ENCODE assay signal across 35 mouse cellular contexts in genomic region chr5:142707709-142708108, GRCm38 (mm10). TPM values are rescaled to one million over a fixed set of nuclear protein-coding genes. Genes with fewer than 3 reads are reported as not detected.
"Had no signal": no experiment of that assay in that cellular context is flagged by ENCODE, and none has a peak within 500 bp of the region (broad histone marks: within the 10 kb centered on the region; RNA-seq: fewer than 3 reads in every experiment).

No protein-coding gene starts in this region.

- DNase-seq: left cerebral cortex, postnatal 4 days; liver; liver, embryonic 13.5 days; liver, postnatal 0 days; lung, adult 18-20 months; lung, adult 2 months; lung, embryonic 14.5 days; lung, postnatal 10 days; lung, postnatal 14 days; lung, postnatal 36 days; lung, postnatal 4 days had no signal

- H3K27ac ChIP-seq: limb, embryonic 10.5 days; limb, embryonic 12.5 days; limb, embryonic 13.5 days; limb, embryonic 15.5 days; liver, embryonic 12.5 days; liver, embryonic 13.5 days; liver, embryonic 14.5 days; liver, embryonic 15.5 days; lung, embryonic 15.5 days; macrophage; midbrain, embryonic 10.5 days; midbrain, embryonic 12.5 days; midbrain, embryonic 13.5 days; midbrain, embryonic 15.5 days; neural tube, embryonic 12.5 days; neural tube, embryonic 13.5 days had no signal

- H3K9ac ChIP-seq: limb, embryonic 12.5 days; limb, embryonic 13.5 days; limb, embryonic 15.5 days; liver, embryonic 12.5 days; liver, embryonic 13.5 days; liver, embryonic 14.5 days; liver, embryonic 15.5 days; liver, postnatal 0 days; lung, embryonic 14.5 days; lung, embryonic 15.5 days; midbrain, embryonic 12.5 days; midbrain, embryonic 13.5 days; midbrain, embryonic 15.5 days; neural tube, embryonic 12.5 days; neural tube, embryonic 13.5 days had no signal

- H3K4me2 ChIP-seq: limb, embryonic 12.5 days; limb, embryonic 13.5 days; limb, embryonic 15.5 days; liver, embryonic 11.5 days; liver, embryonic 12.5 days; liver, embryonic 13.5 days; liver, embryonic 15.5 days; lung, embryonic 14.5 days; lung, embryonic 15.5 days; midbrain, embryonic 12.5 days; midbrain, embryonic 13.5 days; midbrain, embryonic 15.5 days; neural tube, embryonic 12.5 days; neural tube, embryonic 13.5 days had no signal

- H3K4me3 ChIP-seq: limb, embryonic 10.5 days; limb, embryonic 12.5 days; limb, embryonic 13.5 days; limb, embryonic 15.5 days; liver, embryonic 12.5 days; liver, embryonic 13.5 days; liver, embryonic 15.5 days; lung, embryonic 15.5 days; megakaryocyte, embryonic 14.5 days; midbrain, embryonic 10.5 days; midbrain, embryonic 12.5 days; midbrain, embryonic 13.5 days; midbrain, embryonic 15.5 days; myocyte; neural tube, embryonic 12.5 days; neural tube, embryonic 13.5 days had no signal

- H3K27me3 ChIP-seq: midbrain, embryonic 13.5 days; midbrain, embryonic 15.5 days; neural tube, embryonic 12.5 days; neural tube, embryonic 13.5 days had no signal

- H3K36me3 ChIP-seq: limb, embryonic 15.5 days; liver, embryonic 12.5 days; liver, embryonic 13.5 days; liver, embryonic 15.5 days; lung, embryonic 15.5 days had no signal

- ATAC-seq: liver, embryonic 12.5 days; liver, postnatal 0 days; lung, postnatal 0 days; midbrain, embryonic 13.5 days; midbrain, embryonic 15.5 days; midbrain, embryonic 16.5 days had no signal

- H3K4me1 ChIP-seq: liver, embryonic 15.5 days; megakaryocyte, embryonic 14.5 days had no signal

- H3K9me3 ChIP-seq: limb, embryonic 10.5 days; limb, embryonic 15.5 days; lung, embryonic 15.5 days; midbrain, embryonic 13.5 days; midbrain, embryonic 15.5 days; neural tube, embryonic 13.5 days had no signal

RNA-seq across cellular contexts. Expression of gene Slc29a4, which starts 15.4 kb away (rescaled TPM):
- total RNA-seq: liver, adult 2 months; megakaryocyte progenitor cell, adult 5-6 weeks; megakaryocyte, adult 5-6 weeks; megakaryocyte-erythroid progenitor cell, adult 5-6 weeks had no signal
- polyA plus RNA-seq: macrophage, myocyte had no signal
